Mouse (Mus musculus) fibroblast of lung, adult 2 months (primary cell): Measurements from ENCODE around the gene Cep41.

Source experiments
- DNase-seq: peaks from one replicate; pipeline ENCODE4 v3.0.0-alpha.2; 2011; ENCODE audit warnings: low read depth

The Cep41 gene

DNA sequence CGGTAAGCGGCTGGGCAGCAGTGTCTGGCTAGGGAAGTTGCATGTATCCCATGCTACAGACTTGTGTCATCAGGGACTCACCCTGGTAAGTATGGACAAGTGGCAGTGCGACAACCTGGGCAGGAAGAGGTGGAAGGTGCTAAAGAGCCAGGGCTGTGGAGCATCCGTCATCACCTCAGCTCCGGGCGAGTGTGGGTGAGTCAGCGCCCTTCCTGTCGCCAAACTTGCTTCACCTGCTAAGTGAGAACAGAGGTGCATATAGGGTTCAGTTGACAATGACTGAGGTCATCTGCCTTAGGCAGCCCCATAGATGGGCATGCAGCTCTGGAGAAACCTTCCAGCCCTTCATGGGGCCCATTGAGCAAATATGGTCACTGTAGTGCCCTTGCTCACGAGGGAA is 68.8 kb downstream of the Cep41 start:
- DNase-seq = no peak

DNA sequence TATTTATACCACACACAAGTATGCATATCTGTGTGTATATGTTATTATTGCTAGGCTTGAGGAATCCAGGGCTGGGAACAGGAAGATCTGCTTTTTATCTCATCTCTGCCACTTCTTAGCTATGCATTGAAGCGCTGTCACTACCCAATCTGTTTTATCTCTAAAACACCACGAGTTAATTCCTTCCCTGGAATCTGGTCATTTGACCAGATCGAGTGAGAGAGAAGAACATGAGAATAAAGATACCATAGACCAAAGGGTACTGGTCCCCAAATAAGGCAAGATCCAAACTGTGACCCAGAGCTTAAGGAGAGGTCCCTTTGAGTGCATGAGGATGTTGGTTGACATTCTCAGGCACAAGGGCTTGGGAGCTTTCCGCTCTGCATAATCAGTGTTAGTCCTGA is 71.6 kb downstream of the Cep41 start:
- no peak for DNase-seq

DNA sequence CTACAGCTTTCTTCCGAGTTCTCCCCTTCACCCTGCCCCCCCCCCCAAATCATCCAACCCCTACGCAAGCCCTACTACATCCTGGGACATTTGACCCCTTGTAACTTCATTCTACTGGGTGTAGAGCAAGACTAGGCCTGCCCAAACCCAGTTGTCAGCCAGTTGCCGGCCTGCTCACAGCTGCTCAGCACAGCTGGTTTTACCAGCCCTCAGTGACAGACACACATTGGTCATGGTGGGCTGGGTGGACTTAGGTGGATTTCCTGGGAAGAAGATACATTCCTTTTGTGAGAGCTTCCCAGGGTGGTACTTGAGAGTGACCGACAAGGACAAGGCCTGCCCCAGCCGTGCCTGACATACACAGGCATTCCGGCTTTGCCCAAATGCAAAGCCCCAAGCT is 72.6 kb downstream of the Cep41 start:
- DNase-seq = no peak

DNA sequence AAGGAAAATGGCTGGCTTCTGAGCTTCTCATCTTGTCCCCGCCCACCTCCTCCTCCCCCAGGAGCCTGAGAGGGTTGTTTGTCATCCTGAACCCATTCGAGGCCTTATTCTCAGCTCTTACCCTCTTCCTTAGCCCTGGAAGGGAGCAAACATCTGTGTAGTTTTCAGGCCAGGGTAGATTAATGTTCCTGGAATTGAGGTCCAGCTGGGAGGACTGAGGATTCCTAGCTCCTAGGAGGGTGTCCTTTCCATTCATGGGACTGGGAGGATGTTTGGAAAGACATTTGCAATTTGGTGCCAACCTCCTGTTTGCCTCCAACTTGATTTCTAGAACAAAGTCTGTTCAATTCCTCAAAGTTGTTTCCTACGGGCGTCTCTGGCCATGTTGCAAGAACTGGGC is 73.0 kb downstream of the Cep41 start:
- DNase-seq = no peak

DNA sequence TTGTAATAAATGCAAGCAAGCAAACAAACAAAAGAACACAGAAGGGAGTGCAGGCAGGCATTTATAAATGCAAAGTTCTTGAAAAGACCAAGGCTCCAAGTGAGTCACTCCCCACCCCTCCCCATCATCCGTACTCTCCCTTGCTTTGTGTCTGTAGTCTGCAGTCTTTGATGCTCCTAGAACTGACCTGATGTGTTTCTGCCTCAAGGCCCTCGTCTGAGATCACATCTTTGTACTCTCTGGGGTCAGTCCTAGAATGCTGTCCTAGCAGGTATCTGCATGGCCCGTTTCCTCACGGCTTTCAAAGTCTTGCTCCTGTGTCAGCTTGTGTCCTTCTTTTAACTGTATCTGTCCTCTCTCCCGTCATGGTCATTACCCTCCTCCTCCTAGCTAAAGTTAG is 73.9 kb downstream of the Cep41 start:
- no peak for DNase-seq

DNA sequence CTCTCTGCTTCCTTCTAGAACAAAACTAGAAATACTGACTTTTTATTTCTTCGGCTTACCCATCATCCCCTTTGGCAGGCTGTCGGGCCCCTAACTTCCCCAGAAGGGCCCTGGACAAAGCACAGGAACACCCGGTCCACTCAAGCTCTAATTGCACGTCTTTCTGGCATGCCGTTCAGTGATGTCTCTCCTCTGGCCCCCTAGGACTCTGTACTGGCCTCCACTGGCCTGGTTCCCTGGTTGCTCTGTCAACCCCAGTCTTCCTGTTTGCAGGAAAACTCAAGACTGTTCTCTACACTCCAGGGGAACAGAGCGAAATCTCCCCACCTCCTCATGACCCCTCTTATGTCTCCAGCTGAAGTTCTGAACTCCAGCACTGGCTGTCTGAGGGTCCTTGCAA is 74.8 kb downstream of the Cep41 start:
- DNase-seq = no peak

DNA sequence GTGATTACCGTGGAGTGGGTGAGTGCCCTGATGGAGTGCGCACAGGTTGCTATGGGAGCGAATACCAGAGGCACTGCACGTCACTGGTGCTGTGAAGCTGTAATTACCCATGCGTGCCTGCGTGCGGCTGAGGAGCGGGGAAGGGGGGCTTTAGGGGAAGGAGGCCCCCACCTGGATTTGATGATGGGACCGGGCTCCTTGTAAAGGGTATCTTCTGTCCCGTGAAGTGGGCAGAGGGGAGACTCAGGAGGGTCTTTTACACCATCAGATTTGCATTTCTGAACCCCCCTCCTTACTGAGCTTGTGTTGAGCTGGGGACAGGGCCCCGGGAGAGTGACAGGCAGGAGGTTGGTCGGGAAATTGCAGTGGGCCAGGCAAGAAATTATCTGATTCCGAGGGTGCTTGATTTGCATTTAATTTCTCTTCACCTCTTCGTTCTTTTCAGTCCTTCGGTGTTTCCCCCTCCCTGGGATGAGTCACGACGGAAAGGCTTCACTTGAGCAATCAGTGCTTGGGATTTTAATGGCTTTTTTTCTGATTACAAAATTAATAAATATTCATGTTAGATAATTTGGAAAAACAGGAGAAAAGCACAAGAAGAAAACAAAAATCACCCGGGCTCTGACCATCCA is 75.5 kb downstream of the Cep41 start:
- no peak for DNase-seq

DNA sequence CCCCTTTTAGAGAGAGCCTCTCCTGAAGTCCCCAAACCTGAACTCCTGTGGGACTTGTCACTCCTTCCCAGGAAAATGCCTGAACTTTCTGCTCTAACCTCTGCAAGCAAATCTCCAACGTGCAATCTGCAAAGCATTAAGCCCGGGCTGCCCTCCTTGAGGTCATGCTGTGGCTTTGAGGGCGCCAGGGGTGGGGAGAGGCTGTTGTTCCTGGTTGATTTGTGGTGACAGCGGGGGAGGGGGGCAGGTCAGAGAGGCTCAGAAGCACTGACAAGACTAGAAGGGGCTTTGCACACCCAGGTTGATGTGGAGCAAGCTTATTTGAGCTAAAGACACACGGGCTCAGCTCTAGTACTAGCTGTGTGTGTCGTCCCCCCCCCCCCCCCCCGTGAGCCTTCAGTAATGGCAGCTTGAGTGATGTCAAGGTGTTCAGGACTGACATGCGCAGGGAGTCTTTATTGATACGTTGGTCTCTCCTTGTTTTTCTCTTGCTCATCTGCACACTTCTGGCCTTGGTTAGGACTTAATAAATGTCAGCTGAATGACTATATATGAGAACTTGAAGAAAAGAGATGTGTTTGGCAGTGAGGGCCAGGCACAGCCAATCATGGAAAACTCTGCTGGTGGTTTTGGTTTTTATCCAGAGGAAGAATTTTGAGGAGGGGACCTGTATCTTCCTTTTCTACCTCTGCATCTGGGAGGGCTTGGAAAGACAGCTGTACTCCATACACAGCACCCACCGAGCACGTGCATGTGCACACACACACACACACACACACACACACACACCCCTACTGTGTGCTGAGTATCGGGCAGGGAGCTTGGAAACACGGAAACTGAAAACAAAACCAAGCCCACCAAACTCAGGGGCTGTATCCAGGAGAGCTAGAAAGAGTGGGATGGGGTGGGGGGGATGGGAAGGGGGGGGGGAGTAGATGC is 76.3 kb downstream of the Cep41 start:
- DNase-seq = peak; percentile 28

DNA sequence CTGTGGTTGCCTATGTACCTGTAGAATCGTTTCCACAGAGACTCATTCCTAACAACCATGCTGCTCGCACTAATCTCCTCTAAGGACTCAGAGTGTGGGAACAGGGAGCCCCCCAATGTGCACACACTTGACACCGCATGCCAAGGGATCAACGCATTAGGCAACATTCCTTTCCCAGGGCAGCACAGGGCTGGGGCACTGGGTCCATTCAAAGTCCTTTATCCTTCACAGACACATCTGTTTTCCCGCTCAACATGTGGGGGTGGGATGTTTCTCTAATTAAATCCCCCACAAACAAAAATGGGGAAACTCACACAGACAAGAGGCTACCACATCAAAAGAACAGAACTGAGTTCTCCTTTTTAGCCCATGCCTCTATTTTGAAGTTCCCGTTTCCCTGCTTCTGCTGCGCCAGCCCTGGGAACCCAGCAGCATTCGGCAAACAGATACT is 77.0 kb downstream of the Cep41 start:
- no peak for DNase-seq

DNA sequence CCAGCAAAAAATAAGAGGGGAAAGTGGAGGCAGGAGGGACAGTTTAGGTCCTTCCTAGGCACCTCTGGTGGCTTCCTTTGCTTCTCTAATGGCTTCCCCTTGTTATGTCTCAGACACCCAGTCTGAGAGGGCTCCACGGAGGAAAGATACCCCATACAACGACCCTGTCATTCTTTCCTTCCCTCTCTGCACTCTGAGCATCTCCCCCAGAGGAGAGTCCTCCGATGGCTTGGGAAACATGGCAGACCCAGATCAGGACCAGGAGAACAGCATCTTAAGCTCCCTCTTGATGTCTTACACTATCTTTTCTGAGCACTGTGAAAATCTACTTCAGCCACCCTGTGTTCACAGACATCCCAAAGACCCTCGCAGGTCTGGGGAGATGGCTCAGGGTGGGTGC is 77.8 kb downstream of the Cep41 start:
- no peak for DNase-seq

DNA sequence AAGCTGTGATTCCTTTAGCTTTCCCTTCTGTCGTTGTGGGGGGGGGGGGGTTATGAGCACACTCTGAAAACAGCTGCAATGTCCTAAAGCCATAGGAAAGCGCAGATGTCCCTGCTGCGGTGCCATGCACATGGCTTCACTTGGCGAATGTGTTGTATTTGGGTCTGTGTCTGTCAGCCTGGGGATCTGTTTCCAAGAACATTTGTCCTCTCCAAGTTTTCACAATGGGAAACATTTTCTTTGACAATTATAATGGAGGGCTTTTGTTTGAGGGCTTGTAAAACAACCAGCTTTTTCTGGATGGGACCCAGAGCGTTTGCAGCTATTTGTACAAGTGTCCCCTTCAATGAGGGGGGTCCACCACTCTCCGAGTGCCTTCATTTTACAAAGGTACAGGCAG is 79.3 kb downstream of the Cep41 start:
- no peak for DNase-seq

DNA sequence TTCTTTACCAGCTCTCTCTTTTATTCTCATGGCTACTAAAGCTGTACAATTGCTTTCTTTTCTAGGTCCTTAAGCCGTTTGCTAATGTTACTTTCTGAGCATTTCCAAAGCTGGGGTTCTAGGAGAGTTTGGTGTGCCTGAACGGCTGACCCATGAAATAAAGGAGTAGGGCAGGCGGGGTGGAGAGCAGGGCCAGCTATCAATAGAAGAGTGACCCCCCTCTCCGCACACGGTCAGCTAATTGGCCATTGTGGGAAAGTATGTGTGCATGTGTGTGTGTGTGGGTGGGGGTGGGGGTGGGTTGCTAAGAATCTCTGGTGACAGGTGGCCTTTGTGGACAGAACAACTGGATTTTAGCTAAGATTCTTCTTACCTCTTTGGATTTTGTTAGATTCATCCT is 82.3 kb downstream of the Cep41 start:
- DNase-seq = no peak

DNA sequence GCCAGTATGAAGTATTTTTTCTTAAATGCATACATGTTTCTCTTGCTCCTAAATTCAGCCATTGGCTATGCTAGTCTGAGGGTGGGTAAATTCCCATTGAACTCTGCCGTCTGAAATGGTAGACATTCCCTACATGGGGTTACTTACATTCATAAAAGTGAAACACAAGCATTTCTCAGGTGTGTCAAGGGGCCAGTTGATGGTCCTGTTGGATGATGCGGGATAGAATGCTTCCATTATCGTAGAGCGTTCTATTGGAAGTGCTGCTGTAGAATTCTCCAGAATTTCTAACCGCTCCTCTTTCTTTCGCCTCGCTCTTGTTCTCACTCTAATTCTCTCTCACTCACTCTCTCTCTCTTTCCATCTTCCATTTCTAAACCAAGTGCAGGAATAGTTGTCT is 82.8 kb downstream of the Cep41 start, which contains the start of gene Cpa5:
Gene Cpa5 (plus strand): TSS at position 301 of the 400 bp plus-strand sequence.
- DNase-seq = no peak

DNA sequence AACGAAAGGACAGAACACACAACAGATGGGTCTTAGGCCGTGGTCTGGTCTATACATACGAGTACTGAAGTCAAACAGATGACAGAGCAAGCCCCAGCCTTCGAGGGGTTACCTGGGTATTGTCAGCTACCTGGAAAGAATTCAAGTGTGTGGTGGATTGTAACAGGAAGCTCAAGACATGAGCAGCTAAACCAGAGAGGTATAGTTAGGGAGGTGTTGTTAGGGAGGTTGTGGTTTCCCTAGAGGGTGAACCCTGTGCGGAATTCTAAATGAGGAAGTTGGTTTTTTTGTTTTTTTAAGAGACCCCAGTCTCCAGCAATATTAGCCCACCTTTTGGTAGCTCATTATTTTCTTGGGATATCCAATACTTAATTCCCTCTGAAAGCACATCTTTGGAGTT is 87.9 kb downstream of the Cep41 start:
- no peak for DNase-seq

DNA sequence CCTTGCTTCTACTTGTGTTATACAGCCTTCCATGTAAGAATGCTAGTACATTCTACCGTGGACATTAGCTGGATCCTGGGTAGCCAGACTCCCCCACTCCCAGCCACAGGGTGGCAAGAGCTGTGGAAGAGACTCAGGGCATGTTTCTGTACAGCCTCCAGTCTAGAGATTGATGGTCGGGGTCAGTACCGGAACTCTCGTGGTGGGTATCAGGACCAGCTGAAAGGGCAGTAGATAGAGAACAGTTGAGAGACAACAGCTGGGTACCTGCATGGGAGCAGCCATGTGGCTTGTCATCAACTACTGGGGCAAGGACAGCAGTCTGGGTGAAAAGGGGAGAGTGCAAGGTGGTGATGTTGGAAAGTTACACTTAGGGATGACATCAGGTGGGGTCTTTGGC is 88.4 kb downstream of the Cep41 start:
- DNase-seq = no peak

DNA sequence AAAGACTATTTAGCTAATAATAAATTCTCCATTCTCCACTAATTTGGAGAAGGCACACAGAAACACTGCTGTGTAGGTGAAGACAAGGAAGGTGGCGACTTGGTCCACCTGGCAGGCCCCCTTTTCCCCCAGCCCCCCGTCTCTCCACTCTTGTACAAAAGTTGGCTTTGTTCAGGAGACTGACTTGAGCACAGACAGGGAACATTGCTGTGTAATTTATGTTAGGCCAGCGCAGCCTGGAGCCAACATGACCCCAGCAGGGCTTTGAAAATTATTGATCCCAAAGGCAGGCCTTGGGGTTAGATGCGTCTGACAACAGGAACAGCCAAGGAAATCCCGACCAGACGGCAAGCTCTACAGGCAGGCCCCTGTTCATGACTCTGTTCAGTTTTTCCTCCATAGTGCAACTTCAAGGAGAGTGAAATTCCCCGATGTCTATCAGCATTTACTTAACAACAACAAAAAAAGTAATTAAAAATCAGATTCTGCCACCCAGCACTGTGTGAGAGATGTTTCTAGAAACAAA is 89.1 kb downstream of the Cep41 start:
- no peak for DNase-seq
